18 mouse cellular contexts compared by ENCODE assay signal in the genomic region with DNA sequence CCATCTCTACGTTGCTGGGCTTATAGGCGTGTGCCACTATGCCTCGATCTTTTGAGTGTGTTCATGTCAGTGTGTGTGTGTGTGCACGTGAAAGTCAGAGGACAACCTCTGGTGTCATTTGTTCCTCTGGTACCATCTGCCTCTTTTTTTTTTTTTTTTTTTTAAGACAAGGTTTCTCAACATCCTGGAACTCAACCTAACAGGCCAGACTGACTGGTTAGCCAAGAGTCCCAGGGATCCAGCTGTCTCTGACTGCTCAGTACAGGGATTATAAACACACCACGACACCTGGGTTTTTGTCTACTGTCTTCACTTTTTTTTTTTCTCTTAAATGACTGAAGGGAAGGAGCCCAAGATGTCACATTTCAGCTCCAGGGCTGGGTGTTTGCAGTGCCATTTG.
"Had no signal": no experiment of that assay in that cellular context is flagged by ENCODE, and none has a peak within 500 bp of the region (broad histone marks: within the 10 kb centered on the region; RNA-seq: fewer than 3 reads in every experiment).

No protein-coding gene starts in this region.

- H3K36me3 ChIP-seq: lung, embryonic 15.5 days; midbrain, embryonic 13.5 days; midbrain, embryonic 15.5 days; neural tube, embryonic 12.5 days had no signal

- DNase-seq: liver, postnatal 0 days; lung, adult 2 months; lung, postnatal 14 days; lung, postnatal 36 days; right cerebral cortex, postnatal 14 days; right cerebral cortex, postnatal 4 days; spleen, adult 18-20 months; thymus, adult 18-20 months; thymus, postnatal 14 days; thymus, postnatal 36 days had no signal

- H3K9me3 ChIP-seq: lung, embryonic 15.5 days; midbrain, embryonic 13.5 days; midbrain, embryonic 15.5 days; neural tube, embryonic 12.5 days had no signal

- H3K27me3 ChIP-seq: lung, embryonic 15.5 days; midbrain, embryonic 13.5 days; midbrain, embryonic 15.5 days; neural tube, embryonic 12.5 days had no signal

- ATAC-seq: liver, postnatal 0 days; lung, postnatal 0 days; midbrain, embryonic 13.5 days; midbrain, embryonic 15.5 days had no signal

- H3K4me2 ChIP-seq: lung, embryonic 15.5 days; midbrain, embryonic 11.5 days; midbrain, embryonic 13.5 days; midbrain, embryonic 15.5 days; neural tube, embryonic 12.5 days had no signal

- H3K4me1 ChIP-seq: neural tube, embryonic 12.5 days had no signal

- H3K9ac ChIP-seq: liver, postnatal 0 days; lung, embryonic 15.5 days; midbrain, embryonic 13.5 days; midbrain, embryonic 15.5 days; neural tube, embryonic 12.5 days had no signal

- H3K4me3 ChIP-seq: lung, embryonic 15.5 days; megakaryocyte, embryonic 14.5 days; midbrain, embryonic 13.5 days; midbrain, embryonic 15.5 days; neural tube, embryonic 12.5 days had no signal

- H3K27ac ChIP-seq: lung, embryonic 15.5 days; macrophage; midbrain, embryonic 13.5 days; midbrain, embryonic 15.5 days; neural tube, embryonic 12.5 days had no signal
